Mouse (Mus musculus) heart, adult 2 months (tissue): ENCODE data around the gene Tlcd1. TPM values are rescaled to one million over a fixed set of nuclear protein-coding genes. Genes with fewer than 3 reads are reported as not detected.

Source experiments
- DNase-seq, 2 experiments: peaks; one replicate each; pipeline ENCODE4 v3.0.0; 2021
- H3K27ac ChIP-seq: fragments of 200-600 bp; 2 replicates; pipeline ENCODE4 v1.8.1; 2022
- H3K27me3 ChIP-seq: fragments of 200-500 bp; 2 replicates; pipeline ENCODE4 v1.6.1; 2012; ENCODE audit warnings: mild to moderate bottlenecking, low read length, inconsistent platforms, mixed read lengths; ENCODE audit not compliant: control insufficient read depth, insufficient read depth
- H3K36me3 ChIP-seq: fragments of 200-500 bp; 2 replicates; pipeline ENCODE4 v1.6.1; 2012; ENCODE audit warnings: low read length, inconsistent platforms; ENCODE audit not compliant: control insufficient read depth, insufficient read depth
- H3K4me1 ChIP-seq: fragments of 200-500 bp; 2 replicates; pipeline ENCODE4 v1.6.1; 2011; ENCODE audit warnings: low read length; ENCODE audit not compliant: control insufficient read depth, insufficient read depth
- H3K4me3 ChIP-seq: fragments of 200-600 bp; 2 replicates; pipeline ENCODE4 v1.8.1; 2022
- H3K79me2 ChIP-seq: fragments of 200-500 bp; replicated peaks from 2 replicates; pipeline ENCODE4 v1.6.1; 2012; ENCODE audit warnings: mild to moderate bottlenecking, inconsistent platforms, low read length, moderate library complexity, mixed read lengths; ENCODE audit not compliant: control insufficient read depth, insufficient read depth
- H3K9ac ChIP-seq: fragments of 200-500 bp; 2 replicates; pipeline ENCODE4 v1.6.1; 2012; ENCODE audit warnings: low read depth, mild to moderate bottlenecking, control low read depth, inconsistent platforms, low read length, mixed read lengths
- CTCF ChIP-seq: fragments of 200-600 bp; IDR thresholded peaks from 2 replicates; pipeline ENCODE4 v1.8.1; 2022; ENCODE audit warnings: antibody characterized with exemption, mild to moderate bottlenecking, moderate library complexity
- EP300 ChIP-seq: fragments of 200-500 bp; IDR thresholded peaks from 2 replicates; pipeline ENCODE4 v1.6.1; 2011; ENCODE audit warnings: low read depth, low read length, control low read depth; ENCODE audit not compliant: insufficient read depth
- POLR2A ChIP-seq: fragments of 200-500 bp; IDR thresholded peaks from 2 replicates; pipeline ENCODE4 v1.6.1; 2011; ENCODE audit warnings: mild to moderate bottlenecking, low read depth, low read length, control low read depth; ENCODE audit not compliant: insufficient read depth
- WGBS: fragments of 180-500 bp; shearing (Covaris S2); methylation state at CpG from one replicate; pipeline ENCODE4 v1.1.7; 2018; 5-methylcytosine and 5-hydroxymethylcytosine counted together
- intact Hi-C: fragments of 180-260 bp; cut with DNase I; formaldehyde crosslinking; loops from one replicate; pipeline ENCODE4 v1.15.1; 2025
- polyA plus RNA-seq: library from polyadenylated mRNA; depleted of rRNA; stranded (reverse); fragments of >200 nt; gene quantifications from 2 replicates; pipeline ENCODE4 v1.2.3, GENCODE M21; 2012
- total RNA-seq, 2 experiments: library from RNA; stranded (reverse); gene quantifications; 2 replicates each; pipeline ENCODE4 v1.2.3; 2021

Gene Tlcd1
- total and polyA plus RNA-seq, 3 experiments, result 5.4 to 17.3 (median 5.7) TPM

GRCm38 (mm10) chr11:78168541-78169468 lies 7.7 kb upstream of the Tlcd1 start:
- H3K9ac ChIP-seq, result no peak overlapping the region
- WGBS, result 69% methylated on average over 19 of the region's 19 CpGs
- H3K79me2 ChIP-seq, result no peaks in the 10 kb centered on the region
- no peak overlapping the region for H3K27ac ChIP-seq
- H3K4me3 ChIP-seq, result no peak overlapping the region
- no peaks in the 10 kb centered on the region for H3K4me1 ChIP-seq
- no peaks in the 10 kb centered on the region for H3K27me3 ChIP-seq
- intact Hi-C loops, result loop anchor here (5.0 kb wide), 1 partner anchor 562 kb away; the partner anchor contains the start of gene Taok1
- no peaks in the 10 kb centered on the region for H3K36me3 ChIP-seq
- TF ChIP-seq EP300, result no peak
- TF ChIP-seq POLR2A, result no peak
- no peak for TF ChIP-seq CTCF
- DNase-seq, result peak in 1 of 2 experiments; percentile 34

- H3K27ac ChIP-seq, result no peak overlapping the region
- H3K4me1 ChIP-seq, result no peaks in the 10 kb centered on the region
- intact Hi-C loops, result no loop called here
- no peak for DNase-seq
- H3K36me3 ChIP-seq, result no peaks in the 10 kb centered on the region
- no peak overlapping the region for H3K4me3 ChIP-seq
- H3K27me3 ChIP-seq, result no peaks in the 10 kb centered on the region
- no peak overlapping the region for H3K9ac ChIP-seq
- no peaks in the 10 kb centered on the region for H3K79me2 ChIP-seq
- WGBS, result 88% methylated on average over 15 of the region's 15 CpGs
- no peak for TF ChIP-seq POLR2A
- TF ChIP-seq EP300, result no peak
- TF ChIP-seq CTCF, result no peak
Measured at GRCm38 (mm10) chr11:78170306-78170705, 6.2 kb upstream of the Tlcd1 start.

- no peak overlapping the region for H3K4me3 ChIP-seq
- no peak for DNase-seq
- H3K4me1 ChIP-seq, result peaks cover 2% of the 10 kb centered on the region; the same call in 1 of the 2 replicates
- H3K36me3 ChIP-seq, result no peaks in the 10 kb centered on the region
- 71% methylated on average over 4 of the region's 4 CpGs for WGBS
- no peaks in the 10 kb centered on the region for H3K27me3 ChIP-seq
- H3K79me2 ChIP-seq, result no peaks in the 10 kb centered on the region
- H3K27ac ChIP-seq, result no peak overlapping the region
- intact Hi-C loops, result no loop called here
- H3K9ac ChIP-seq, result no peak overlapping the region
- no peak for TF ChIP-seq EP300
- TF ChIP-seq CTCF, result peak; percentile 41
- TF ChIP-seq POLR2A, result no peak
Measured at GRCm38 (mm10) chr11:78171328-78171727, 5.2 kb upstream of the Tlcd1 start.

GRCm38 (mm10) chr11:78172034-78172747 lies 4.3 kb upstream of the Tlcd1 start:
- Histone ChIP-seq H3K36me3 (no peaks in the 10 kb centered on the region), H3K4me1 (peaks cover 2% of the 10 kb centered on the region; the same call in 1 of the 2 replicates), H3K27ac (no peak overlapping the region), H3K27me3 (no peaks in the 10 kb centered on the region), H3K79me2 (no peaks in the 10 kb centered on the region), H3K4me3 (no peak overlapping the region), H3K9ac (no peak overlapping the region)
- TF ChIP-seq CTCF (0 out of 2 replicates have a peak, but pooled peaks have one; percentile 17), EP300 (no peak), POLR2A (no peak)
- intact Hi-C loops, result no loop called here
- 81% methylated on average over 16 of the region's 16 CpGs for WGBS
- no peak for DNase-seq

- H3K4me3 ChIP-seq, result no peak overlapping the region
- TF ChIP-seq POLR2A (no peak), CTCF (no peak), EP300 (no peak)
- WGBS, result 82% methylated on average over 19 of the region's 19 CpGs
- intact Hi-C loops, result no loop called here
- H3K4me1 ChIP-seq, result peaks cover 2% of the 10 kb centered on the region; the same call in 1 of the 2 replicates
- H3K27ac ChIP-seq, result no peak overlapping the region
- no peaks in the 10 kb centered on the region for H3K27me3 ChIP-seq
- no peaks in the 10 kb centered on the region for H3K79me2 ChIP-seq
- H3K36me3 ChIP-seq, result no peaks in the 10 kb centered on the region
- H3K9ac ChIP-seq, result no peak overlapping the region
- DNase-seq, result no peak
Measured at GRCm38 (mm10) chr11:78172748-78173383, 3.6 kb upstream of the Tlcd1 start.
